Mouse (Mus musculus) small intestine, adult 2 months (tissue): Measurements from ENCODE around the gene Tmem167b. TPM values are rescaled to one million over a fixed set of nuclear protein-coding genes. Genes with fewer than 3 reads are reported as not detected.

Experiments
- H3K27ac ChIP-seq: fragments of 200-500 bp; 2 replicates; pipeline ENCODE4 v1.5.1; 2012; ENCODE audit warnings: low read depth, low read length, control low read depth, inconsistent platforms; ENCODE audit not compliant: insufficient read depth
- H3K27me3 ChIP-seq: fragments of 200-500 bp; 2 replicates; pipeline ENCODE4 v1.6.1; 2012; ENCODE audit warnings: mild to moderate bottlenecking, moderate library complexity, low read length, inconsistent platforms; ENCODE audit not compliant: control insufficient read depth, insufficient read depth
- H3K36me3 ChIP-seq: fragments of 200-500 bp; 2 replicates; pipeline ENCODE4 v1.6.1; 2012; ENCODE audit warnings: mild to moderate bottlenecking, low read length, control low read depth, inconsistent platforms; ENCODE audit not compliant: control insufficient read depth, insufficient read depth
- H3K4me1 ChIP-seq: fragments of 200-500 bp; 2 replicates; pipeline ENCODE4 v1.6.1; 2012; ENCODE audit warnings: low read length, inconsistent platforms, mixed read lengths; ENCODE audit not compliant: control insufficient read depth, insufficient read depth, insufficient read length
- H3K4me3 ChIP-seq: fragments of 200-500 bp; 2 replicates; pipeline ENCODE4 v1.5.1; 2012; ENCODE audit warnings: low read depth, mild to moderate bottlenecking, control low read depth, inconsistent platforms, low read length, moderate library complexity
- CTCF ChIP-seq: fragments of 200-500 bp; IDR thresholded peaks from 2 replicates; pipeline ENCODE4 v1.5.1; 2012; ENCODE audit warnings: low read depth, mild to moderate bottlenecking, control low read depth, inconsistent platforms, low read length, moderate library complexity, mixed read lengths; ENCODE audit not compliant: insufficient replicate concordance, insufficient read length; ENCODE audit errors: extremely low read depth
- POLR2A ChIP-seq: fragments of 200-500 bp; IDR thresholded peaks from 2 replicates; pipeline ENCODE4 v1.6.1; 2012; ENCODE audit warnings: low read depth, mild to moderate bottlenecking, control low read depth, inconsistent platforms, low read length, moderate library complexity
- WGBS: fragments of 180-500 bp; shearing (Covaris S2); methylation state at CpG from one replicate; pipeline ENCODE4 v1.1.7; 2018; 5-methylcytosine and 5-hydroxymethylcytosine counted together
- polyA plus RNA-seq: library from polyadenylated mRNA; depleted of rRNA; stranded (reverse); fragments of >200 nt; gene quantifications from 2 replicates; pipeline ENCODE4 v1.2.3, GENCODE M21; 2012

The Tmem167b gene
- polyA plus RNA-seq, 1 experiment = 2.9 TPM

DNA sequence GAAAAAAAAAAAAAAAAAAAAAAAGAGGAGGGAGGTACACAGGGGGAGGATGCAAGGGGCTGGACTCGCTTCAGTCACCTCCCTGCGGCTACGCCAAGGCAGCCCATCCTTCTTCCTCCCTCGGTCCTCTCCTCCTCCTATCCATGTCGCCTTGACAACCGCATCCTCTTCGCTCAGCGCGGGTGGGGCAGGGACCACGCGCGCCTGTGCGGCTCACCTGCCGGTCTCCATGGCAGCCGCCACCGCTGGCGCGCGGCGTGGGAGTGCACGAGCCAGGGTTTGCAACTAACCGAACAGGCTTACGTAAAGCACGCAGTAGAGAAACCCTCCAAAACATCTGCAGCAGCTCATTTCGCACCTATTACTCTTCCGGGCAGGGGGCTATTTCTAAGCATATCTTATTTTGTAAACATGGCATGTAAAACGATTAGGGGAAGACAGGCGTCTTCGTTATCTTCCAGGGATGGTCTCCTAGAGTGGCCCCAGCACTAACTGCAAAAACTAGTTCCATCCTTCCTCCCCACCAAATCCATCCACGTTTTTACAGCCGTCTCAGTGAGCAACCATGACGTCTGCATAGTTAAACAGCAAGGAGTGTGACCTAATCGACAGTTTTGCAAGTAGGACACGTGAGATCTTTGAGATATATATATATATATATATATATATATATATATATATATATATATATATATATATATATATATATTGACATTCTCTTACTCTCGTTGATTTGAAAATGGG, 25.6 kb downstream of the Tmem167b start, which contains the start of gene 5330417C22Rik:
TSS of gene 5330417C22Rik (minus strand) at position 20 of the 744 bp plus-strand sequence.
- Histone ChIP-seq H3K27me3 (no peaks in the 10 kb centered on the region), H3K27ac (no peak within 1 kb of the TSS), H3K4me3 (peak within 1 kb of the TSS; percentile 46), H3K4me1 (peaks cover 13% of the 10 kb centered on the region), H3K36me3 (no peaks in the 10 kb centered on the region)
- no peak for TF ChIP-seq POLR2A
- TF ChIP-seq CTCF = no peak
- WGBS = under 1% methylated on average over 35 of the region's 35 CpGs

GRCm38 (mm10) chr3:108535896-108536516, 26.3 kb downstream of the Tmem167b start:
- Histone ChIP-seq H3K36me3 (no peaks in the 10 kb centered on the region), H3K4me3 (peak overlapping the region; percentile 46), H3K4me1 (peaks cover 15% of the 10 kb centered on the region), H3K27ac (no peak overlapping the region), H3K27me3 (no peaks in the 10 kb centered on the region)
- 25% methylated on average over 15 of the region's 15 CpGs for WGBS
- TF ChIP-seq CTCF (no peak), POLR2A (no peak)

GRCm38 (mm10) chr3:108533951-108534350, 28.3 kb downstream of the Tmem167b start, which contains the start of gene 1700013F07Rik:
1700013F07Rik (plus strand) TSS chr3:108534150.
- WGBS = 46% methylated on average over 6 of the region's 6 CpGs

DNA sequence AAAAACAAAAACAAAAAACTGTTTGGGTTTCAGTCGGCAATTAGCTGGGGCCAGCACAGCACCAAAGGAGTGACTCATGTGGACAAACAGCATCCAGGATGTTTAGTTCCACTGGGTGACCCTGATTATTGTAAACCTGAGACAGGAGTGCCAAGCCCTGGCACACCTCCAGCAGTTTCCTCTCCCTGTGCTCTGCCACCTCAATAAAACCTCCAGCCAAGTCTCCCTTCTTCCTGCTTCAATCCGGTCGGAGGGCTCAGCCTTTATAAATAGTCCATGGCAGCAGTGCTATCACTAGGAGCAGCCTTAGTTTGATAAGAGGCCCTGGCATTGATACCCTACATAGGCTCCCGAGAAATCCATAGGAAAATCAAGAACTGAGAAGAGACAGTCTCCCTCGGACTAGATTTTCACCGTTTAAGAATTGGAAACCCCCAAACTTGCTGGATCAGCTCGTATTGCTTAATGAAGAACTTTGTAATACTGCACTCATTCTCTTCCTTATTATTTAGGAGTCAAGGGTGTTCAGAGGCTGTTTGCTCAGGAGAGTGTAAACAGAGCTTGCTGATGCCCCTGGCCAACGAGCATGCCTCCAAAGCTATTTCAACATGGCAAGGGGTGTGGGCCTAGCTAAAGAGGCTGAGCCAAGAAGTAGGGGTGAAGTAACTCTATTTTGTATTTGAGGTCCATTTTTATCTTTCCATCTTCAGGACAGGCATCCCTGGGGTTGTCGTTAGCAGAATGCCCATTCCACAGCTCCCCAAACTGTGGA, 29.0 kb downstream of the Tmem167b start:
- 15% methylated on average over 9 of the region's 9 CpGs for WGBS

More at GRCm38 (mm10) chr3:108533951-108534350, 28.3 kb downstream of the Tmem167b start, which contains the start of gene 1700013F07Rik:
- H3K4me3 ChIP-seq = no peak within 1 kb of the TSS
- peak within 1 kb of the TSS; percentile 78 for H3K27ac ChIP-seq
- H3K4me1 ChIP-seq = peaks cover 19% of the 10 kb centered on the region
- no peaks in the 10 kb centered on the region for H3K36me3 ChIP-seq
- no peaks in the 10 kb centered on the region for H3K27me3 ChIP-seq
- no peak for TF ChIP-seq CTCF
- TF ChIP-seq POLR2A = no peak

DNA sequence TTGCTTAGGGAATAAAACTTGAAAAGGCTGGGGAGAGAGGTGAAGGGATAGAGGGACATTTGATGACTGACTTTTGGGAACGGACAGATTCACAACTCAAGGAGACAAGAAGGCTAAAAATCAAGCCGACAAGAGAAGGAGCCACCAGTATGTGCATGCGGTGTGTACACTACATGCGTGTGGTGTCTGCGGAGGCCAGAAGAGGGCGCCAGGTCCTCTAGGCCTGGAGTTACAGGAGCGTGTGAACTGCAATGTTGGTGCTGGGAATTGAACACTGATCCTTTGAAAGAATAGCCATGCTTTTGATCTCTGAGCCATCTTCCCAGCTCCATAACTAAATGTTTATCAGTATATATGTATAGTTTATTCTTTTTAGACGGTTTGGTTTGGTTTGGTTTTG, 33.8 kb downstream of the Tmem167b start:
- Histone ChIP-seq H3K36me3 (no peaks in the 10 kb centered on the region), H3K4me3 (no peak overlapping the region), H3K27ac (no peak overlapping the region), H3K4me1 (peaks cover 10% of the 10 kb centered on the region; the same call in 1 of the 2 replicates), H3K27me3 (no peaks in the 10 kb centered on the region)
- TF ChIP-seq CTCF = no peak
- 94% methylated on average over 8 of the region's 8 CpGs for WGBS

More for the DNA sequence above, 29.0 kb downstream of the Tmem167b start:
- Histone ChIP-seq H3K27me3 (no peaks in the 10 kb centered on the region), H3K4me1 (peaks cover 19% of the 10 kb centered on the region), H3K27ac (peak overlapping the region; percentile 78), H3K36me3 (no peaks in the 10 kb centered on the region), H3K4me3 (no peak overlapping the region)
- TF ChIP-seq CTCF = no peak
- no peak for TF ChIP-seq POLR2A

DNA sequence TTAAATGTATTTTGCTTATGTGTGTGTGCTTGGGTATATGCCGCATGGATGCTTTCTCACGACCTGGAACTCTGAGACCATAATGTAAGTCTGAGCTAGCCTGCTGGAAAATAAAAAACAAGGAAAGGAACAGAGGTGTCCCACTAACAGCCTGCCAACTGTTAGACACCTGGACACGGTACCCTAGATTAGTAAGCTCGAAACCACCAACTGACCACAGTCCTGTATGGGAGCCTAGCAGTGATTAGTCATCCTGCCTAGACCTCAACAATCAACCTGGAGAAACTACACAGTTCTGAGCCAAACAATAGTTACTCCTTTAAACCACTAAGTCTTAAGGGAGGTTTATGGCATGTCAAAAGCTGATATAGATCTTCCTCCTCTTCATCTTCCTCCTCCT, 38.9 kb downstream of the Tmem167b start:
- H3K27me3 ChIP-seq = no peaks in the 10 kb centered on the region
- 92% methylated on average over 4 of the region's 4 CpGs for WGBS
- H3K4me1 ChIP-seq = no peaks in the 10 kb centered on the region
- H3K4me3 ChIP-seq = no peak overlapping the region
- no peak overlapping the region for H3K27ac ChIP-seq
- H3K36me3 ChIP-seq = no peaks in the 10 kb centered on the region
- no peak for TF ChIP-seq POLR2A
- no peak for TF ChIP-seq CTCF

DNA sequence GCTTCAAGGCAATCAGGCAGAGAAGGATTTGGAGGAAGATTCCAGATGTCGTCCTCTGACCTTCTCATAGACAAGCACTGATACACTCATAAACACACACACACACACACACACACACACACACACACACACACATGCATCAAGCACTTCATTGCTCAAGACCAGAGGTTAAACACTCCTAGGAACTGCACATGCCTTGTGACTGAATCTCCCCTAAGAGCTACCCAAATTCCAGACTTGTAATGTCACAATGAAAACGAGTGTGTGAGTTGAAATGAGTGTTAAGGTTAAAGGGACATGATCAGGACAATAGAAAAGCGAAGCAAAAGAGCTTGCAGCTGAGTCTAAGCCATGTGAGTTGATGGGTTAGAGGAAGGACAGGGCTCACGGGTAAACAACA, 44.0 kb downstream of the Tmem167b start:
- WGBS = 64% methylated on average over 4 of the region's 4 CpGs
- Histone ChIP-seq H3K4me1 (no peaks in the 10 kb centered on the region), H3K27ac (no peak overlapping the region), H3K27me3 (no peaks in the 10 kb centered on the region), H3K36me3 (no peaks in the 10 kb centered on the region), H3K4me3 (no peak overlapping the region)
- TF ChIP-seq CTCF (no peak), POLR2A (no peak)
